Mouse (Mus musculus): ENCODE data around the gene Capn2. TPM values are rescaled to one million over a fixed set of nuclear protein-coding genes. Genes with fewer than 3 reads are reported as not detected.

Capn2 gene
- 31.7 and 33.0 TPM in 2 replicates for polyA plus RNA-seq (2012; rRNA removed)

GRCm38 (mm10) chr1:182516758-182517676 lies at the start of gene Capn2:
Gene Capn2, minus strand, starts transcription at chr1:182517608.
- Histone ChIP-seq H3K36me3 (ENCODE audit: control insufficient read depth, insufficient read depth, low read length) (no peaks in the 10 kb centered on the region), H3K4me3 (ENCODE audit: insufficient read depth, low read depth, low read length) (peak within 1 kb of the TSS; percentile 91), H3K27ac (ENCODE audit: insufficient read depth, low read depth, low read length) (peak within 1 kb of the TSS; percentile 85), H3K4me1 (ENCODE audit: control insufficient read depth, insufficient read depth, low read length) (peaks cover 6% of the 10 kb centered on the region), H3K27me3 (replicated peaks; ENCODE audit: control insufficient read depth, insufficient read depth, low read length) (no peaks in the 10 kb centered on the region)
- under 1% methylated on average over 82 of the region's 84 CpGs for WGBS
- TF ChIP-seq POLR2A (IDR thresholded peaks at IDR 0.05; ENCODE audit: low read depth, low read length) = no peak
- peak; percentile 62 for TF ChIP-seq CTCF (conservative IDR thresholded peaks at IDR 0.05; ENCODE audit: insufficient read depth, insufficient read length, low read depth, low read length)
- peak; percentile 91 for DNase-seq

GRCm38 (mm10) chr1:182565351-182565835 lies 48.0 kb upstream of the Capn2 start:
- 84% methylated on average over 6 of the region's 6 CpGs for WGBS
- H3K4me1 ChIP-seq (ENCODE audit: control insufficient read depth, insufficient read depth, low read length) = no peaks in the 10 kb centered on the region
- TF ChIP-seq CTCF (conservative IDR thresholded peaks at IDR 0.05; ENCODE audit: insufficient read depth, insufficient read length, low read depth, low read length) (no peak), POLR2A (IDR thresholded peaks at IDR 0.05; ENCODE audit: low read depth, low read length) (no peak)
- H3K36me3 ChIP-seq (ENCODE audit: control insufficient read depth, insufficient read depth, low read length) = no peaks in the 10 kb centered on the region
- H3K27me3 ChIP-seq (replicated peaks; ENCODE audit: control insufficient read depth, insufficient read depth, low read length) = no peaks in the 10 kb centered on the region
- no peak overlapping the region for H3K4me3 ChIP-seq (ENCODE audit: insufficient read depth, low read depth, low read length)
- H3K27ac ChIP-seq (ENCODE audit: insufficient read depth, low read depth, low read length) = no peak overlapping the region
- no peak for DNase-seq

GRCm38 (mm10) chr1:182564408-182565120 lies 47.2 kb upstream of the Capn2 start, which contains the start of gene Capn8:
Gene Capn8, plus strand, starts transcription at chr1:182565007.
- peak; percentile 19 for DNase-seq
- Histone ChIP-seq H3K27ac (ENCODE audit: insufficient read depth, low read depth, low read length) (no peak within 1 kb of the TSS), H3K36me3 (ENCODE audit: control insufficient read depth, insufficient read depth, low read length) (no peaks in the 10 kb centered on the region), H3K4me3 (ENCODE audit: insufficient read depth, low read depth, low read length) (no peak within 1 kb of the TSS), H3K4me1 (ENCODE audit: control insufficient read depth, insufficient read depth, low read length) (no peaks in the 10 kb centered on the region), H3K27me3 (replicated peaks; ENCODE audit: control insufficient read depth, insufficient read depth, low read length) (no peaks in the 10 kb centered on the region)
- WGBS = 78% methylated on average over 5 of the region's 5 CpGs
- TF ChIP-seq CTCF (conservative IDR thresholded peaks at IDR 0.05; ENCODE audit: insufficient read depth, insufficient read length, low read depth, low read length) (peak; percentile 46), POLR2A (IDR thresholded peaks at IDR 0.05; ENCODE audit: low read depth, low read length) (no peak)

- Histone ChIP-seq H3K36me3 (ENCODE audit: control insufficient read depth, insufficient read depth, low read length) (no peaks in the 10 kb centered on the region), H3K27me3 (replicated peaks; ENCODE audit: control insufficient read depth, insufficient read depth, low read length) (no peaks in the 10 kb centered on the region), H3K27ac (ENCODE audit: insufficient read depth, low read depth, low read length) (no peak overlapping the region), H3K4me1 (ENCODE audit: control insufficient read depth, insufficient read depth, low read length) (no peaks in the 10 kb centered on the region), H3K4me3 (ENCODE audit: insufficient read depth, low read depth, low read length) (no peak overlapping the region)
- peak; percentile 6 for DNase-seq
- WGBS = 21% methylated on average over 15 of the region's 16 CpGs
- TF ChIP-seq CTCF (conservative IDR thresholded peaks at IDR 0.05; ENCODE audit: insufficient read depth, insufficient read length, low read depth, low read length) (no peak), POLR2A (IDR thresholded peaks at IDR 0.05; ENCODE audit: low read depth, low read length) (no peak)
Measured at GRCm38 (mm10) chr1:182562576-182563370, 45.4 kb upstream of the Capn2 start.

GRCm38 (mm10) chr1:182561945-182562514 lies 44.6 kb upstream of the Capn2 start:
- Histone ChIP-seq H3K4me3 (ENCODE audit: insufficient read depth, low read depth, low read length) (no peak overlapping the region), H3K27ac (ENCODE audit: insufficient read depth, low read depth, low read length) (no peak overlapping the region)
- TF ChIP-seq POLR2A (IDR thresholded peaks at IDR 0.05; ENCODE audit: low read depth, low read length) (no peak), CTCF (conservative IDR thresholded peaks at IDR 0.05; ENCODE audit: insufficient read depth, insufficient read length, low read depth, low read length) (no peak)

GRCm38 (mm10) chr1:182560390-182561098 lies 43.1 kb upstream of the Capn2 start:
- TF ChIP-seq CTCF (conservative IDR thresholded peaks at IDR 0.05; ENCODE audit: insufficient read depth, insufficient read length, low read depth, low read length) = peak; percentile 82
- TF ChIP-seq POLR2A (IDR thresholded peaks at IDR 0.05; ENCODE audit: low read depth, low read length) = no peak
- Histone ChIP-seq H3K27me3 (replicated peaks; ENCODE audit: control insufficient read depth, insufficient read depth, low read length) (no peaks in the 10 kb centered on the region), H3K27ac (ENCODE audit: insufficient read depth, low read depth, low read length) (no peak overlapping the region), H3K4me1 (ENCODE audit: control insufficient read depth, insufficient read depth, low read length) (no peaks in the 10 kb centered on the region), H3K4me3 (ENCODE audit: insufficient read depth, low read depth, low read length) (no peak overlapping the region), H3K36me3 (ENCODE audit: control insufficient read depth, insufficient read depth, low read length) (no peaks in the 10 kb centered on the region)
- 12% methylated on average over 3 of the region's 3 CpGs for WGBS
- DNase-seq = peak; percentile 36

More at GRCm38 (mm10) chr1:182561945-182562514, 44.6 kb upstream of the Capn2 start:
- DNase-seq = no peak
- no peaks in the 10 kb centered on the region for H3K4me1 ChIP-seq (ENCODE audit: control insufficient read depth, insufficient read depth, low read length)
- H3K27me3 ChIP-seq (replicated peaks; ENCODE audit: control insufficient read depth, insufficient read depth, low read length) = no peaks in the 10 kb centered on the region
- H3K36me3 ChIP-seq (ENCODE audit: control insufficient read depth, insufficient read depth, low read length) = no peaks in the 10 kb centered on the region
- 79% methylated on average over 11 of the region's 11 CpGs for WGBS
